Mouse (Mus musculus) heart, adult 2 months (tissue): ENCODE data around the gene Mta1. TPM values are rescaled to one million over a fixed set of nuclear protein-coding genes. Genes with fewer than 3 reads are reported as not detected.

Experiments
- DNase-seq, 2 experiments: peaks; one replicate each; pipeline ENCODE4 v3.0.0; 2021
- H3K27ac ChIP-seq: fragments of 200-600 bp; 2 replicates; pipeline ENCODE4 v1.8.1; 2022
- H3K27me3 ChIP-seq: fragments of 200-500 bp; 2 replicates; pipeline ENCODE4 v1.6.1; 2012; ENCODE audit warnings: mild to moderate bottlenecking, low read length, inconsistent platforms, mixed read lengths; ENCODE audit not compliant: control insufficient read depth, insufficient read depth
- H3K36me3 ChIP-seq: fragments of 200-500 bp; 2 replicates; pipeline ENCODE4 v1.6.1; 2012; ENCODE audit warnings: low read length, inconsistent platforms; ENCODE audit not compliant: control insufficient read depth, insufficient read depth
- H3K4me1 ChIP-seq: fragments of 200-500 bp; 2 replicates; pipeline ENCODE4 v1.6.1; 2011; ENCODE audit warnings: low read length; ENCODE audit not compliant: control insufficient read depth, insufficient read depth
- H3K4me3 ChIP-seq: fragments of 200-600 bp; 2 replicates; pipeline ENCODE4 v1.8.1; 2022
- H3K79me2 ChIP-seq: fragments of 200-500 bp; replicated peaks from 2 replicates; pipeline ENCODE4 v1.6.1; 2012; ENCODE audit warnings: mild to moderate bottlenecking, inconsistent platforms, low read length, moderate library complexity, mixed read lengths; ENCODE audit not compliant: control insufficient read depth, insufficient read depth
- H3K9ac ChIP-seq: fragments of 200-500 bp; 2 replicates; pipeline ENCODE4 v1.6.1; 2012; ENCODE audit warnings: low read depth, mild to moderate bottlenecking, control low read depth, inconsistent platforms, low read length, mixed read lengths
- CTCF ChIP-seq: fragments of 200-600 bp; IDR thresholded peaks from 2 replicates; pipeline ENCODE4 v1.8.1; 2022; ENCODE audit warnings: antibody characterized with exemption, mild to moderate bottlenecking, moderate library complexity
- EP300 ChIP-seq: fragments of 200-500 bp; IDR thresholded peaks from 2 replicates; pipeline ENCODE4 v1.6.1; 2011; ENCODE audit warnings: low read depth, low read length, control low read depth; ENCODE audit not compliant: insufficient read depth
- POLR2A ChIP-seq: fragments of 200-500 bp; IDR thresholded peaks from 2 replicates; pipeline ENCODE4 v1.6.1; 2011; ENCODE audit warnings: mild to moderate bottlenecking, low read depth, low read length, control low read depth; ENCODE audit not compliant: insufficient read depth
- WGBS: fragments of 180-500 bp; shearing (Covaris S2); methylation state at CpG from one replicate; pipeline ENCODE4 v1.1.7; 2018; 5-methylcytosine and 5-hydroxymethylcytosine counted together
- intact Hi-C: fragments of 180-260 bp; cut with DNase I; formaldehyde crosslinking; loops from one replicate; pipeline ENCODE4 v1.15.1; 2025
- polyA plus RNA-seq: library from polyadenylated mRNA; depleted of rRNA; stranded (reverse); fragments of >200 nt; gene quantifications from 2 replicates; pipeline ENCODE4 v1.2.3, GENCODE M21; 2012
- total RNA-seq, 2 experiments: library from RNA; stranded (reverse); gene quantifications; 2 replicates each; pipeline ENCODE4 v1.2.3; 2021

Mta1 gene
- total and polyA plus RNA-seq, 3 experiments = 42.4 to 54.8 (median 44.8) TPM

- H3K36me3 ChIP-seq = no peaks in the 10 kb centered on the region
- DNase-seq = no peak
- no peak overlapping the region for H3K9ac ChIP-seq
- no peak overlapping the region for H3K27ac ChIP-seq
- no peaks in the 10 kb centered on the region for H3K79me2 ChIP-seq
- TF ChIP-seq POLR2A (no peak), CTCF (no peak), EP300 (no peak)
- no peaks in the 10 kb centered on the region for H3K27me3 ChIP-seq
- peaks cover 3% of the 10 kb centered on the region; the same call in 1 of the 2 replicates for H3K4me1 ChIP-seq
- 78% methylated on average over 9 of the region's 9 CpGs for WGBS
- no peak overlapping the region for H3K4me3 ChIP-seq
- intact Hi-C loops = no loop called here
Observed at GRCm38 (mm10) chr12:113061606-113062005, 36.5 kb upstream of the Mta1 start.

GRCm38 (mm10) chr12:113062201-113062600, 35.9 kb upstream of the Mta1 start:
- Histone ChIP-seq H3K9ac (no peak overlapping the region), H3K27me3 (no peaks in the 10 kb centered on the region), H3K27ac (no peak overlapping the region), H3K79me2 (no peaks in the 10 kb centered on the region), H3K36me3 (no peaks in the 10 kb centered on the region), H3K4me3 (no peak overlapping the region), H3K4me1 (no peaks in the 10 kb centered on the region)
- DNase-seq = no peak
- 86% methylated on average over 10 of the region's 10 CpGs for WGBS
- intact Hi-C loops = no loop called here
- no peak for TF ChIP-seq EP300
- TF ChIP-seq CTCF = no peak
- TF ChIP-seq POLR2A = no peak

DNA sequence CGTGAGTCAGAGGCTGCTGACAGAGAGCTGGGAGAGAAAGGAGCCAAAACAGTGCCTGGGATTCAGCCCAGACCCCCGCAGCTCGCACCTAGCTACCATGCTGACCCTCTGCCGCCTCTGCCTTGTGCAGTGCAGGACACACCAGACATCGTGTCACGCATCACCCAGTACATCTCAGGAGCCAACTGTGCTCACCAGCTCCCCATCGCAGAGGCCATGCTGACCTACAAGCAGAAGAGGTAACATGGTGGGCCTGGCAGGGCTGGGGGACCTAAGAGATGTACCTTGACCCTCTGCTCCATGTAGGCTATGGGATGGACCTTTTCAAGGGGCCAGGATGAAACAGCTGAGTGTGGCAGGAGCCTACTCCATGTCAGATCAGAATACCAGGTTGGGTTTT, 34.4 kb upstream of the Mta1 start:
- intact Hi-C loops = no loop called here
- H3K27ac ChIP-seq = no peak overlapping the region
- H3K27me3 ChIP-seq = no peaks in the 10 kb centered on the region
- H3K79me2 ChIP-seq = no peaks in the 10 kb centered on the region
- WGBS = 95% methylated on average over 7 of the region's 7 CpGs
- H3K36me3 ChIP-seq = no peaks in the 10 kb centered on the region
- H3K9ac ChIP-seq = no peak overlapping the region
- no peaks in the 10 kb centered on the region for H3K4me1 ChIP-seq
- no peak overlapping the region for H3K4me3 ChIP-seq
- no peak for DNase-seq
- TF ChIP-seq POLR2A (no peak), EP300 (no peak), CTCF (no peak)

- Histone ChIP-seq H3K27ac (no peak overlapping the region), H3K36me3 (no peaks in the 10 kb centered on the region), H3K79me2 (no peaks in the 10 kb centered on the region), H3K4me3 (no peak overlapping the region), H3K4me1 (no peaks in the 10 kb centered on the region), H3K27me3 (no peaks in the 10 kb centered on the region), H3K9ac (no peak overlapping the region)
- WGBS = 81% methylated on average over 7 of the region's 7 CpGs
- TF ChIP-seq CTCF (no peak), POLR2A (no peak), EP300 (no peak)
- intact Hi-C loops = no loop called here
- no peak for DNase-seq
Observed at GRCm38 (mm10) chr12:113068002-113068401, 30.1 kb upstream of the Mta1 start.

GRCm38 (mm10) chr12:113069389-113069788, 28.7 kb upstream of the Mta1 start:
- no peak for DNase-seq
- no peak overlapping the region for H3K4me3 ChIP-seq
- no peak overlapping the region for H3K9ac ChIP-seq
- H3K27ac ChIP-seq = no peak overlapping the region
- 94% methylated on average over 6 of the region's 6 CpGs for WGBS
- no peaks in the 10 kb centered on the region for H3K36me3 ChIP-seq
- no peak for TF ChIP-seq EP300
- TF ChIP-seq POLR2A = no peak
- no peak for TF ChIP-seq CTCF
- H3K27me3 ChIP-seq = no peaks in the 10 kb centered on the region
- no peaks in the 10 kb centered on the region for H3K4me1 ChIP-seq
- no peaks in the 10 kb centered on the region for H3K79me2 ChIP-seq
- intact Hi-C loops = no loop called here

GRCm38 (mm10) chr12:113071321-113071720, 26.8 kb upstream of the Mta1 start:
- Histone ChIP-seq H3K9ac (no peak overlapping the region), H3K79me2 (no peaks in the 10 kb centered on the region), H3K36me3 (no peaks in the 10 kb centered on the region), H3K27me3 (no peaks in the 10 kb centered on the region), H3K27ac (no peak overlapping the region), H3K4me1 (no peaks in the 10 kb centered on the region), H3K4me3 (no peak overlapping the region)
- WGBS = 73% methylated on average over 6 of the region's 6 CpGs
- TF ChIP-seq CTCF = no peak
- no peak for TF ChIP-seq POLR2A
- TF ChIP-seq EP300 = no peak
- intact Hi-C loops = loop anchor here (10.0 kb wide), 1 partner anchor 197 kb away; no protein-coding TSS in a partner anchor
- DNase-seq = no peak
